Mouse (Mus musculus): Measurements from ENCODE around the gene Clasp1.

DNA sequence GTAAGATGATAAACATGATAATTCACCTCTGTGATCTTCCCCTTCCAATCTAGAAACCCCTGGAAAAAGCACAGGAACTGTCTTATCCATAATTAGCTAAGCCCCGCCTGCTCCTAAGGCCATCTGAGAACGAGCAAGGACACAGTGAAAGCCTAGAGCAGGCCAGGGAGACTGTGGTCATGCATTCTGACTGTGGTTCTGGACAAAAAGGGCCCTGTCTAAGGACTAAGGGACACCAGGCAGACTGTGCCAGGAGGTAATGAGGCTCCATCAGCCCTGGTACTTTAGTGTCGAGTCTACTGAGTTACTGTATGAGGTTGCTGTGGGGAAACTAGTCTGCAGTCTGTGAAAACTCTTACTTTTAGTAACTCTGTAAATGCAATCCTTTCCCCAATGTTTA is 96.7 kb downstream of the Clasp1 start:
- TF ChIP-seq CTCF (IDR thresholded peaks at IDR 0.05) (no peak), EP300 (IDR thresholded peaks at IDR 0.05) (no peak)
